Mouse (Mus musculus) myocyte (in vitro differentiated cells): Measurements from ENCODE around the gene Kdelc1. TPM values are rescaled to one million over a fixed set of nuclear protein-coding genes. Genes with fewer than 3 reads are reported as not detected.

Experiments
- H3K27me3 ChIP-seq: one replicate; pipeline ENCODE4 v1.6.1; 2011; ENCODE audit not compliant: control insufficient read depth, insufficient read depth, insufficient read length
- H3K36me3 ChIP-seq: one replicate; pipeline ENCODE4 v1.6.1; 2011; ENCODE audit not compliant: control insufficient read depth, insufficient read depth
- H3K4me2 ChIP-seq: one replicate; pipeline ENCODE4 v1.6.1; 2011; ENCODE audit warnings: low read depth, control low read depth
- H3K4me3 ChIP-seq: one replicate; pipeline ENCODE4 v1.5.1; 2011; ENCODE audit warnings: mild to moderate bottlenecking, control low read depth, moderate library complexity
- H3K79me2 ChIP-seq: one replicate; pipeline ENCODE4 v1.6.1; 2011; ENCODE audit not compliant: control insufficient read depth, insufficient read depth
- H3ac ChIP-seq: one replicate; pipeline ENCODE4 v1.6.1; 2011; ENCODE audit not compliant: control insufficient read depth, insufficient read length
- CEBPB ChIP-seq: IDR thresholded peaks from 2 replicates; pipeline ENCODE4 v1.6.1; 2011; ENCODE audit warnings: mild to moderate bottlenecking, moderate library complexity; ENCODE audit not compliant: poor library complexity, insufficient read depth, severe bottlenecking
- E2F4 ChIP-seq: IDR thresholded peaks from one replicate; pipeline ENCODE4 v1.6.1; 2011; ENCODE audit warnings: mild to moderate bottlenecking, control low read depth, moderate library complexity; ENCODE audit not compliant: insufficient read depth
- MAX ChIP-seq: IDR thresholded peaks from one replicate; pipeline ENCODE4 v1.6.1; 2011; ENCODE audit warnings: low read depth, mild to moderate bottlenecking, control low read depth
- MYOD1 ChIP-seq, 3 experiments: IDR thresholded peaks; one replicate each; pipeline ENCODE4 v1.6.1; 2011; ENCODE audit warnings: control low read depth in 2 of 3, low read depth in 2 of 3, mild to moderate bottlenecking in 2 of 3, moderate library complexity in 1 of 3; ENCODE audit not compliant: insufficient read length in 2 of 3, control insufficient read depth in 1 of 3
- MYOG ChIP-seq, 3 experiments: IDR thresholded peaks; one replicate each; pipeline ENCODE4 v1.6.1; 2011; ENCODE audit warnings: control low read depth in 2 of 3, low read depth in 2 of 3, mild to moderate bottlenecking in 2 of 3; ENCODE audit not compliant: insufficient read length in 2 of 3, control insufficient read depth in 1 of 3, insufficient read depth in 1 of 3
- POLR2A ChIP-seq: IDR thresholded peaks from one replicate; pipeline ENCODE4 v1.6.1; 2011; ENCODE audit warnings: low read depth, mild to moderate bottlenecking, control low read depth, moderate library complexity; ENCODE audit not compliant: insufficient read length
- POLR2AphosphoS2 ChIP-seq: IDR thresholded peaks from one replicate; pipeline ENCODE4 v1.6.1; 2011; ENCODE audit warnings: low read depth, control low read depth; ENCODE audit not compliant: insufficient read length
- REST ChIP-seq: IDR thresholded peaks from one replicate; pipeline ENCODE4 v1.6.1; 2011; ENCODE audit warnings: mild to moderate bottlenecking, control low read depth, moderate library complexity; ENCODE audit not compliant: insufficient read depth, insufficient read length
- SRF ChIP-seq: IDR thresholded peaks from one replicate; pipeline ENCODE4 v1.6.1; 2011; ENCODE audit warnings: low read depth; ENCODE audit not compliant: control insufficient read depth, insufficient read length
- TCF12 ChIP-seq: IDR thresholded peaks from one replicate; pipeline ENCODE4 v1.6.1; 2011; ENCODE audit warnings: mild to moderate bottlenecking, control low read depth; ENCODE audit not compliant: poor library complexity, insufficient read depth, severe bottlenecking
- TCF3 ChIP-seq: IDR thresholded peaks from one replicate; pipeline ENCODE4 v1.6.1; 2011; ENCODE audit warnings: low read depth, control low read depth; ENCODE audit not compliant: insufficient read length
- USF1 ChIP-seq: IDR thresholded peaks from one replicate; pipeline ENCODE4 v1.6.1; 2011; ENCODE audit warnings: low read depth, mild to moderate bottlenecking, control low read depth, moderate library complexity
- polyA plus RNA-seq: library from polyadenylated mRNA; unstranded; fragments of >200 nt; fragmentation: generic; extraction: Trizol; gene quantifications from one replicate; pipeline ENCODE4 v1.2.1, GENCODE M21; 2012; ENCODE audit warnings: missing spikeins

The Kdelc1 gene
- polyA plus RNA-seq, 1 experiment, result 17.3 TPM

- peak overlapping the region; percentile 53 for H3K4me3 ChIP-seq
- H3K36me3 ChIP-seq, result peaks cover 19% of the 10 kb centered on the region
- TF ChIP-seq CEBPB (no peak), MYOG (IDR thresholded peaks at IDR 0.05; ENCODE audit: control insufficient read depth in 1 of 3, insufficient read depth in 1 of 3, insufficient read length in 2 of 3, low read depth in 2 of 3) (no peak), POLR2A (no peak), USF1 (no peak), MYOD1 (IDR thresholded peaks at IDR 0.05; ENCODE audit: control insufficient read depth in 1 of 3, insufficient read length in 2 of 3, low read depth in 2 of 3) (no peak), POLR2AphosphoS2 (no peak), SRF (no peak)
- no peaks in the 10 kb centered on the region for H3K27me3 ChIP-seq
- peaks cover 27% of the 10 kb centered on the region for H3K79me2 ChIP-seq
- H3ac ChIP-seq, result peak overlapping the region; percentile 57
- H3K4me2 ChIP-seq, result peak overlapping the region; percentile 65
These were observed 17.0 kb downstream of the Kdelc1 start for GRCm38 (mm10) chr1:44101448-44102225.

- H3K27me3 ChIP-seq, result no peaks in the 10 kb centered on the region
- no peaks in the 10 kb centered on the region for H3K79me2 ChIP-seq
- no peak overlapping the region for H3K4me3 ChIP-seq
- TF ChIP-seq USF1 (no peak), POLR2A (no peak), E2F4 (no peak), CEBPB (no peak)
- no peak overlapping the region for H3ac ChIP-seq
- H3K4me2 ChIP-seq, result no peak overlapping the region
- H3K36me3 ChIP-seq, result no peaks in the 10 kb centered on the region
These were observed 54.0 kb downstream of the Kdelc1 start for GRCm38 (mm10) chr1:44064625-44065024.

GRCm38 (mm10) chr1:44063439-44063838 lies 55.2 kb downstream of the Kdelc1 start:
- Histone ChIP-seq H3K27me3 (no peaks in the 10 kb centered on the region), H3K4me2 (no peak overlapping the region)
- TF ChIP-seq TCF3 (no peak), CEBPB (no peak), E2F4 (no peak), SRF (no peak), POLR2A (no peak), MYOG (IDR thresholded peaks at IDR 0.05; ENCODE audit: control insufficient read depth in 1 of 3, insufficient read depth in 1 of 3, insufficient read length in 2 of 3, low read depth in 2 of 3) (no peak), MAX (no peak), POLR2AphosphoS2 (no peak), TCF12 (no peak)

GRCm38 (mm10) chr1:44061836-44062235 lies 56.8 kb downstream of the Kdelc1 start, which contains the start of gene Gm8251:
TSS of gene Gm8251 (minus strand) at chr1:44061936.
- Histone ChIP-seq H3K27me3 (no peaks in the 10 kb centered on the region), H3K36me3 (no peaks in the 10 kb centered on the region), H3K79me2 (no peaks in the 10 kb centered on the region), H3K4me2 (no peak within 1 kb of the TSS), H3K4me3 (no peak within 1 kb of the TSS), H3ac (no peak within 1 kb of the TSS)
- TF ChIP-seq SRF (no peak), MAX (no peak), POLR2AphosphoS2 (no peak), USF1 (no peak), REST (no peak), E2F4 (no peak), MYOG (IDR thresholded peaks at IDR 0.05; ENCODE audit: control insufficient read depth in 1 of 3, insufficient read depth in 1 of 3, insufficient read length in 2 of 3, low read depth in 2 of 3) (no peak), TCF12 (no peak), MYOD1 (IDR thresholded peaks at IDR 0.05; ENCODE audit: control insufficient read depth in 1 of 3, insufficient read length in 2 of 3, low read depth in 2 of 3) (no peak), POLR2A (no peak), CEBPB (no peak), TCF3 (no peak)

More at GRCm38 (mm10) chr1:44063439-44063838, 55.2 kb downstream of the Kdelc1 start:
- no peaks in the 10 kb centered on the region for H3K36me3 ChIP-seq
- H3K79me2 ChIP-seq, result no peaks in the 10 kb centered on the region
- no peak overlapping the region for H3ac ChIP-seq
- H3K4me3 ChIP-seq, result no peak overlapping the region

- Histone ChIP-seq H3K4me3 (no peak overlapping the region), H3K4me2 (no peak overlapping the region), H3K27me3 (no peaks in the 10 kb centered on the region), H3K79me2 (no peaks in the 10 kb centered on the region), H3K36me3 (no peaks in the 10 kb centered on the region), H3ac (no peak overlapping the region)
- TF ChIP-seq SRF (no peak), TCF3 (no peak), POLR2AphosphoS2 (no peak), E2F4 (no peak), USF1 (no peak), REST (no peak), MYOD1 (IDR thresholded peaks at IDR 0.05; ENCODE audit: control insufficient read depth in 1 of 3, insufficient read length in 2 of 3, low read depth in 2 of 3) (no peak), POLR2A (no peak), MYOG (IDR thresholded peaks at IDR 0.05; ENCODE audit: control insufficient read depth in 1 of 3, insufficient read depth in 1 of 3, insufficient read length in 2 of 3, low read depth in 2 of 3) (no peak), MAX (no peak), CEBPB (no peak), TCF12 (no peak)
These were observed 60.8 kb downstream of the Kdelc1 start for GRCm38 (mm10) chr1:44057805-44058204.

Other genes with a start within 250 kb of the Kdelc1 start
- 17.2 TPM for gene Tpp2, start 185.2 kb downstream of the Kdelc1 start, polyA plus RNA-seq
- gene Mettl21c, start 98.8 kb downstream of the Kdelc1 start, polyA plus RNA-seq, result 0.05 TPM
- not detected for gene Gm8251, start 56.9 kb downstream of the Kdelc1 start, polyA plus RNA-seq
- 6.5 TPM for gene Tex30, start 16.4 kb downstream of the Kdelc1 start, polyA plus RNA-seq
- gene Bivm, start 149 bp upstream of the Kdelc1 start, polyA plus RNA-seq, result 8.1 TPM
- gene Ercc5, start 28.9 kb upstream of the Kdelc1 start, polyA plus RNA-seq, result 5.1 TPM
- not detected for gene Mettl21e, start 100.2 kb upstream of the Kdelc1 start, polyA plus RNA-seq